Comparison of ENCODE assay signal across 9 mouse cellular contexts in genomic region chr6:87582456-87582855, GRCm38 (mm10). TPM values are rescaled to one million over a fixed set of nuclear protein-coding genes. Genes with fewer than 3 reads are reported as not detected.
DNase-seq lines count a peak whose midpoint lies in the region; ATAC-seq lines count a peak whose summit lies in the region.
"Had no signal": no experiment of that assay in that cellular context is flagged by ENCODE, and none has a peak within 500 bp of the region (broad histone marks: within the 10 kb centered on the region; RNA-seq: fewer than 3 reads in every experiment).

No protein-coding gene starts in this region.

- intact Hi-C loops in heart, postnatal 36 days (cut with DNase I), result no loop called here

- no peaks in the 10 kb centered on the region for H3K36me3 ChIP-seq in lung, embryonic 16.5 days (ENCODE audit: control insufficient read depth, insufficient read depth, low read length)
- peaks cover 18% of the 10 kb centered on the region for H3K36me3 ChIP-seq in forebrain, embryonic 13.5 days (ENCODE audit: poor library complexity, severe bottlenecking)

- no peak overlapping the region for H3K4me3 ChIP-seq in lung, embryonic 16.5 days (ENCODE audit: low read length)
- no peak overlapping the region for H3K4me3 ChIP-seq in forebrain, embryonic 13.5 days
- H3K4me3 ChIP-seq: neural tube, embryonic 13.5 days had no signal

- peak; percentile 29 for DNase-seq in adrenal gland, adult 2 months
- DNase-seq in adrenal gland, adult 18-20 months (ENCODE audit: low spot score in 2 of 2), result no peak
- peak; percentile 36 to 48 for DNase-seq in heart, postnatal 36 days
- DNase-seq in spleen, postnatal 14 days (ENCODE audit: low spot score in 2 of 2), result no peak
- no peak for DNase-seq in embryo, embryonic 9.5 days (ENCODE audit: extremely low spot score)

- peak; percentile 18; the same call in 1 of the 2 replicates for ATAC-seq in erythroblast, adult 5-6 weeks (replicated peaks; ENCODE audit: low FRiP score, poor library complexity, severe bottlenecking)
- peak; percentile 93 for ATAC-seq in lung, embryonic 16.5 days (ENCODE audit: low read depth)
- ATAC-seq in forebrain, embryonic 13.5 days, result no peak

- no peak overlapping the region for H3K9ac ChIP-seq in lung, embryonic 16.5 days (ENCODE audit: low read length)
- H3K9ac ChIP-seq in forebrain, embryonic 13.5 days, result no peak overlapping the region
- H3K9ac ChIP-seq: neural tube, embryonic 13.5 days had no signal

- peaks cover 12% of the 10 kb centered on the region for H3K4me1 ChIP-seq in lung, embryonic 16.5 days (replicated peaks; ENCODE audit: control insufficient read depth, insufficient read depth, low read length)
- H3K4me1 ChIP-seq in forebrain, embryonic 13.5 days, result peaks cover 11% of the 10 kb centered on the region

- 22% methylated on average over 6 of the region's 6 CpGs for WGBS in lung, embryonic 16.5 days
- 84% methylated on average over 6 of the region's 6 CpGs for WGBS in forebrain, embryonic 13.5 days

- peak overlapping the region; percentile 10 for H3K4me2 ChIP-seq in lung, embryonic 16.5 days (ENCODE audit: low read depth, low read length)
- H3K4me2 ChIP-seq in forebrain, embryonic 13.5 days, result no peak overlapping the region
- H3K4me2 ChIP-seq: neural tube, embryonic 13.5 days had no signal

- peak overlapping the region; percentile 91 for H3K27ac ChIP-seq in lung, embryonic 16.5 days (ENCODE audit: low read length)
- no peak overlapping the region for H3K27ac ChIP-seq in forebrain, embryonic 13.5 days
- H3K27ac ChIP-seq: neural tube, embryonic 13.5 days had no signal

- no peaks in the 10 kb centered on the region for H3K9me3 ChIP-seq in lung, embryonic 16.5 days (ENCODE audit: control insufficient read depth, low read length)
- H3K9me3 ChIP-seq in forebrain, embryonic 13.5 days (replicated peaks), result no peaks in the 10 kb centered on the region
- H3K9me3 ChIP-seq: neural tube, embryonic 13.5 days had no signal

- no peaks in the 10 kb centered on the region for H3K27me3 ChIP-seq in lung, embryonic 16.5 days (ENCODE audit: control insufficient read depth, insufficient read depth, low read depth, low read length)
- H3K27me3 ChIP-seq in forebrain, embryonic 13.5 days, result no peaks in the 10 kb centered on the region
- H3K27me3 ChIP-seq: neural tube, embryonic 13.5 days had no signal

RNA-seq across cellular contexts. Expression of gene Prokr1, which starts 8.1 kb away (rescaled TPM):
- total RNA-seq in adrenal gland, adult 2 months (2021), result under 1 TPM; 0.37 to 0.93 TPM
- 0.13 and 0.23 TPM in 2 replicates for polyA plus RNA-seq in adrenal gland, adult 2 months (2012; rRNA removed)
- under 1 TPM; 0.13 to 0.64 TPM for total RNA-seq in adrenal gland, adult 18-20 months (2021)
- total RNA-seq in erythroblast, adult 5-6 weeks (2015; ENCODE audit: low replicate concordance), result 55.4 and 68.8 TPM in 2 replicates
- 54.9 and 57.6 TPM in 2 replicates for total RNA-seq in erythroblast, adult 5-6 weeks (2017; ENCODE audit: low replicate concordance)
- total RNA-seq in heart, postnatal 36 days (2021), result under 1 TPM; 0.43 to 0.50 TPM
- 2.2 and 2.6 TPM in 2 replicates for polyA plus RNA-seq in lung, embryonic 16.5 days (2015; fragmentation: Nextera tagmentation; extraction: Ambion mirVana)
- polyA plus RNA-seq in forebrain, embryonic 13.5 days (2015; fragmentation: Nextera tagmentation; extraction: Ambion mirVana), result 5.0 and 5.9 TPM in 2 replicates

RNA-seq across cellular contexts. Expression of gene Arhgap25, which starts 49.4 kb away (rescaled TPM):
- total RNA-seq in adrenal gland, adult 2 months (2021), result 1 to 10 TPM; 3.1 TPM
- polyA plus RNA-seq in adrenal gland, adult 2 months (2012; rRNA removed), result 0.39 and 0.49 TPM in 2 replicates
- total RNA-seq in adrenal gland, adult 18-20 months (2021), result 1 to 10 TPM; 2.9 to 5.0 TPM
- 9.2 and 14.2 TPM in 2 replicates for total RNA-seq in erythroblast, adult 5-6 weeks (2015; ENCODE audit: low replicate concordance)
- 8.2 and 19.2 TPM in 2 replicates for total RNA-seq in erythroblast, adult 5-6 weeks (2017; ENCODE audit: low replicate concordance)
- total RNA-seq in heart, postnatal 36 days (2021), result 1 to 10 TPM; 3.0 to 3.7 TPM
- polyA plus RNA-seq in lung, embryonic 16.5 days (2015; fragmentation: Nextera tagmentation; extraction: Ambion mirVana), result 8.9 and 9.4 TPM in 2 replicates
- 1.2 and 1.8 TPM in 2 replicates for polyA plus RNA-seq in forebrain, embryonic 13.5 days (2015; fragmentation: Nextera tagmentation; extraction: Ambion mirVana)

Comparison
In these comparisons a context has a peak if more than half of its experiments do, and no peak if none do; other contexts are left out.
1. DNase-seq: peak in adrenal gland, adult 2 months (single experiment) and heart, postnatal 36 days (2 of 2); none in adrenal gland, adult 18-20 months (0 of 2), spleen, postnatal 14 days (0 of 2) and embryo, embryonic 9.5 days (single experiment).
2. RNA of gene Prokr1, which starts 8.1 kb away (total RNA-seq): 54.9 to 68.8 TPM in erythroblast, adult 5-6 weeks; 0.37 to 0.93 TPM in adrenal gland, adult 2 months, 0.13 to 0.64 TPM in adrenal gland, adult 18-20 months and 0.43 to 0.50 TPM in heart, postnatal 36 days; every median in the first group is over 10 times any median in the second.